Mouse (Mus musculus) B cell, adult 2 months (primary cell): ENCODE data around the gene Trim11.

Source experiments
- DNase-seq, 2 experiments: peaks; one replicate each; pipeline ENCODE4 v3.0.0; 2022

Trim11 gene

GRCm38 (mm10) chr11:58981541-58982447 is 3.9 kb downstream of the Trim11 start:
- DNase-seq, result peak; percentile 82 to 83

GRCm38 (mm10) chr11:58982471-58983097 is 4.7 kb downstream of the Trim11 start:
- DNase-seq, result peak; percentile 83 to 88

- no peak for DNase-seq
Measured at GRCm38 (mm10) chr11:58983691-58984341, 5.9 kb downstream of the Trim11 start.

- DNase-seq, result no peak
Measured at GRCm38 (mm10) chr11:58984657-58985056, 6.8 kb downstream of the Trim11 start.

- no peak for DNase-seq
Measured at GRCm38 (mm10) chr11:58985299-58985917, 7.5 kb downstream of the Trim11 start.

- no peak for DNase-seq
Measured at GRCm38 (mm10) chr11:58989166-58989565, 11.3 kb downstream of the Trim11 start.

GRCm38 (mm10) chr11:58990141-58990540 is 12.2 kb downstream of the Trim11 start:
- DNase-seq, result no peak

- no peak for DNase-seq
Measured at GRCm38 (mm10) chr11:58990794-58991193, 12.9 kb downstream of the Trim11 start.

- no peak for DNase-seq
Measured at GRCm38 (mm10) chr11:58991911-58992310, 14.0 kb downstream of the Trim11 start.

GRCm38 (mm10) chr11:58993091-58993670 is 15.3 kb downstream of the Trim11 start:
- no peak for DNase-seq

GRCm38 (mm10) chr11:58994337-58994826 is 16.5 kb downstream of the Trim11 start:
- peak; percentile 80 to 81 for DNase-seq

- DNase-seq, result no peak
Measured at GRCm38 (mm10) chr11:58995061-58995806, 17.3 kb downstream of the Trim11 start.

- peak; percentile 54 to 56 for DNase-seq
Measured at GRCm38 (mm10) chr11:58995807-58996370, 18.0 kb downstream of the Trim11 start.

- DNase-seq, result no peak
Measured at GRCm38 (mm10) chr11:58997541-58997940, 19.6 kb downstream of the Trim11 start.

GRCm38 (mm10) chr11:58999158-58999557 is 21.3 kb downstream of the Trim11 start:
- no peak for DNase-seq

- no peak for DNase-seq
Measured at GRCm38 (mm10) chr11:58999830-59000229, 21.9 kb downstream of the Trim11 start.

GRCm38 (mm10) chr11:59000635-59001034 is 22.7 kb downstream of the Trim11 start:
- DNase-seq, result no peak

GRCm38 (mm10) chr11:59002327-59003079 is 24.6 kb downstream of the Trim11 start:
- DNase-seq, result no peak

- DNase-seq, result peak; percentile 54 to 63
Measured at GRCm38 (mm10) chr11:59015052-59015451, 37.2 kb downstream of the Trim11 start.

- no peak for DNase-seq
Measured at GRCm38 (mm10) chr11:59026411-59026810, 48.5 kb downstream of the Trim11 start.

- peak; percentile 27 for DNase-seq
Measured at GRCm38 (mm10) chr11:59029003-59029402, 51.1 kb downstream of the Trim11 start.
